Mouse (Mus musculus): Measurements from ENCODE around the gene Pdrg1. TPM values are rescaled to one million over a fixed set of nuclear protein-coding genes. Genes with fewer than 3 reads are reported as not detected.

The Pdrg1 gene
- polyA plus RNA-seq, 2 experiments, result 90.8 to 118 TPM

DNA sequence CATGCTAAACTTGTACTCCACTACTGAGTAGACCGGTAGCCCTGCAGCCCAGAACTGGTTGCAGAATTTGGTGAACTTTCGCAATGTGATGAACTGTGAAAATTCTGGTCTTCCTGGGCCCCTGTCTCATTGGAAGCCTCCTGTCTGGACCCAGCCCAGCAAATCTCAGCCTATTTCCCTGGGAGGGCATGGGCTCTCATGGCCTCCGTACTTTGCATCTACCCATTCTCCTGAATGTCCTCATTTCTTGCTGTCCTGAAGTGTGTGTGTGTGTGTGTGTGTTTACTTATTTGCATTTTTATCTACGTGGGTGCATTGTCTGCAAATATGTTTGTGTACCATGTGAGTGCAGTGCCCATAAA is 34.8 kb upstream of the Pdrg1 start:
- H3K27me3 ChIP-seq (ENCODE audit: control insufficient read depth, insufficient read depth, low read length), result peaks cover 31% of the 10 kb centered on the region
- no peaks in the 10 kb centered on the region for H3K36me3 ChIP-seq (ENCODE audit: control insufficient read depth, insufficient read depth, low read length)
- TF ChIP-seq POLR2A (IDR thresholded peaks at IDR 0.05; ENCODE audit: borderline replicate concordance, extremely low read depth, insufficient read depth, insufficient read length), result no peak
- H3K4me2 ChIP-seq (replicated peaks; ENCODE audit: low read depth, low read length, severe bottlenecking), result no peak overlapping the region
- H3K4me3 ChIP-seq (replicated peaks; ENCODE audit: low read length), result no peak overlapping the region
- ATAC-seq (ENCODE audit: low FRiP score, low read depth) (no peak), DNase-seq (ENCODE audit: low spot score) (no peak)
- no peaks in the 10 kb centered on the region for H3K4me1 ChIP-seq (ENCODE audit: control insufficient read depth, insufficient read depth, low read length)
- no peak overlapping the region for H3K27ac ChIP-seq (replicated peaks; ENCODE audit: low read depth, low read length)
- no peak overlapping the region for H3K9ac ChIP-seq (ENCODE audit: low read depth, low read length, severe bottlenecking)
- WGBS, result 87% methylated on average over 4 of the region's 4 CpGs
- no peaks in the 10 kb centered on the region for H3K9me3 ChIP-seq (ENCODE audit: control insufficient read depth, low read length)

DNA sequence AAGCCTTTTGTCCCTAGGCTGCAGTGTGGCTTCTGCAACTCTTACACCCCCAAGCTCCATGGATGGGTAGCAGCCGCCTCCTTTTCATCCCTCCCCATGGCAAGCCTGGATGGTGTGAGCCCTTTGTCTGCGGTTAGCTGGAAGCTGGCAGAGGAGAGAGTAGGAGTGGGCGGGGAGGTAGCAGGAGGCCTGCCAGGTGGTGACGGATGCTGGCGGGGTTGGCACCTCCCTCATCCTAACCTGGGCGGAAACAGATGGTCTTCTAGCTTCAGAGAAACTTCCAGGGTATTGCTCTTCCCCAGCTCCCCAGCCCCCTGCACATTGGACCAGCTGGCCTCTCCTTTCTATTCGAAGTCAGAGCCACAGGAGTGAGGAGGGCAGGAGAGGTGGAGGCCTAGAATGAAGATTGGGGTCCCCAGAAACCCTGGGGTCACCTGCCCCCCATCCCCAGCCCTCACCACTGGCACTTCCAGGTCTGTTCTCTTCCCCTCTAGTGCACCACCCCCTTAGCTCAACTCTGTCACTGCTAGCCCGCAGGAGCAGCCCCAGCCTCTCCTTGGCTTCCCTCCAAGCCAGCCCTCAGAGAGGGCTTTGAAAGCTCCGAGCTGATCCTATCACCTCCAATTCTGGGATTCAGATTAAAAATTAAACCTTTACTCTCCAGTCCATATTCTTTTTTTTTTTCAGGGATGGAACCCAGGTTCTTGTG is 34.2 kb upstream of the Pdrg1 start:
- H3K27me3 ChIP-seq (ENCODE audit: control insufficient read depth, insufficient read depth, low read length), result peaks cover 31% of the 10 kb centered on the region
- H3K4me3 ChIP-seq (replicated peaks; ENCODE audit: low read length), result no peak overlapping the region
- H3K9ac ChIP-seq (ENCODE audit: low read depth, low read length, severe bottlenecking), result no peak overlapping the region
- no peak overlapping the region for H3K27ac ChIP-seq (replicated peaks; ENCODE audit: low read depth, low read length)
- 36% methylated on average over 9 of the region's 9 CpGs for WGBS
- ATAC-seq (ENCODE audit: low FRiP score, low read depth) (no peak), DNase-seq (ENCODE audit: low spot score) (no peak)
- H3K36me3 ChIP-seq (ENCODE audit: control insufficient read depth, insufficient read depth, low read length), result no peaks in the 10 kb centered on the region
- H3K4me1 ChIP-seq (ENCODE audit: control insufficient read depth, insufficient read depth, low read length), result no peaks in the 10 kb centered on the region
- no peak overlapping the region for H3K4me2 ChIP-seq (replicated peaks; ENCODE audit: low read depth, low read length, severe bottlenecking)
- no peaks in the 10 kb centered on the region for H3K9me3 ChIP-seq (ENCODE audit: control insufficient read depth, low read length)
- no peak for TF ChIP-seq POLR2A (IDR thresholded peaks at IDR 0.05; ENCODE audit: borderline replicate concordance, extremely low read depth, insufficient read depth, insufficient read length)

DNA sequence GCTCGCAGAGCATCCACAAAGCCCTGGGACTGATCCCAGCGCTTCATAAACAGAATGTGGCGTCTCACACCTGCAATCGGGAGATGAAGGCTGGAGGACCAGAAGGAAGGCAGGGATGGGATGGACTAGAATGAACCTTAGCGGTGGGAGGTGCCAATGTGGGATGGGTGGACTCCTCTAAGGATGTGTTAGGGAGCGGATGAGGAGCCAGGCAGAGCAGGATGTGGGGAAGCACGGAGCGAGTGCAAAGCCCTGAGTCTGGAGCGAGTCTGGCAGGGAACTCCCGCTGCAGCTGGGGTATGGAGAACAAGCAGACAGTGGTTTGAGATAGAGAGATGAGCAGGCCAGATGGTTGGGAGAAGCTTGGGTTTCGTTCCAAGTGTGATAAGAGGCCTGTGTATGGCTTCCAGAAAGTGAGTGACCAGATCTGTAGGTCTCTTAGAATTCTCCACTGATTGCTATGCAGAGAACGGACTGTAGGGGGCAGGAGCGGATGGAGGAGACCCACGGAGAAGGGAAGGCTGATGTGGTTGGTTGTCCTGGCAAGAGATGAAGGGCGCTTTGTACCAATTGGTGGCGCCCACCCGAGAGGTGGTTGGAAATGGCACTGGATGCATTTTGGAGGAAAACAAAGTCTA is 32.7 kb upstream of the Pdrg1 start:
- H3K27ac ChIP-seq (replicated peaks; ENCODE audit: low read depth, low read length), result no peak overlapping the region
- H3K9me3 ChIP-seq (ENCODE audit: control insufficient read depth, low read length), result no peaks in the 10 kb centered on the region
- no peak overlapping the region for H3K9ac ChIP-seq (ENCODE audit: low read depth, low read length, severe bottlenecking)
- DNase-seq (ENCODE audit: low spot score) (no peak), ATAC-seq (ENCODE audit: low FRiP score, low read depth) (no peak)
- no peak for TF ChIP-seq POLR2A (IDR thresholded peaks at IDR 0.05; ENCODE audit: borderline replicate concordance, extremely low read depth, insufficient read depth, insufficient read length)
- WGBS, result 38% methylated on average over 17 of the region's 17 CpGs
- no peaks in the 10 kb centered on the region for H3K4me1 ChIP-seq (ENCODE audit: control insufficient read depth, insufficient read depth, low read length)
- H3K36me3 ChIP-seq (ENCODE audit: control insufficient read depth, insufficient read depth, low read length), result no peaks in the 10 kb centered on the region
- no peak overlapping the region for H3K4me3 ChIP-seq (replicated peaks; ENCODE audit: low read length)
- peaks cover 25% of the 10 kb centered on the region for H3K27me3 ChIP-seq (ENCODE audit: control insufficient read depth, insufficient read depth, low read length)
- H3K4me2 ChIP-seq (replicated peaks; ENCODE audit: low read depth, low read length, severe bottlenecking), result no peak overlapping the region

GRCm38 (mm10) chr2:153045884-153046299 is 30.7 kb upstream of the Pdrg1 start:
- WGBS, result 21% methylated on average over 8 of the region's 8 CpGs
- H3K4me2 ChIP-seq (replicated peaks; ENCODE audit: low read depth, low read length, severe bottlenecking), result no peak overlapping the region

GRCm38 (mm10) chr2:153043886-153044285 is 28.7 kb upstream of the Pdrg1 start:
- Histone ChIP-seq H3K4me3 (replicated peaks; ENCODE audit: low read length) (no peak overlapping the region), H3K27me3 (ENCODE audit: control insufficient read depth, insufficient read depth, low read length) (0 out of 2 replicates have a peak, but pooled peaks cover 3% of the 10 kb centered on the region), H3K27ac (replicated peaks; ENCODE audit: low read depth, low read length) (no peak overlapping the region), H3K36me3 (ENCODE audit: control insufficient read depth, insufficient read depth, low read length) (no peaks in the 10 kb centered on the region), H3K4me2 (replicated peaks; ENCODE audit: low read depth, low read length, severe bottlenecking) (no peak overlapping the region), H3K4me1 (ENCODE audit: control insufficient read depth, insufficient read depth, low read length) (no peaks in the 10 kb centered on the region), H3K9ac (ENCODE audit: low read depth, low read length, severe bottlenecking) (no peak overlapping the region), H3K9me3 (ENCODE audit: control insufficient read depth, low read length) (no peaks in the 10 kb centered on the region)
- ATAC-seq (ENCODE audit: low FRiP score, low read depth), result no peak
- WGBS, result 46% methylated on average over 3 of the region's 3 CpGs
- no peak for DNase-seq (ENCODE audit: low spot score)
- no peak for TF ChIP-seq POLR2A (IDR thresholded peaks at IDR 0.05; ENCODE audit: borderline replicate concordance, extremely low read depth, insufficient read depth, insufficient read length)

More at GRCm38 (mm10) chr2:153045884-153046299, 30.7 kb upstream of the Pdrg1 start:
- no peak; the same call in 1 of the 2 replicates for ATAC-seq (ENCODE audit: low FRiP score, low read depth)
- no peaks in the 10 kb centered on the region for H3K9me3 ChIP-seq (ENCODE audit: control insufficient read depth, low read length)
- H3K27me3 ChIP-seq (ENCODE audit: control insufficient read depth, insufficient read depth, low read length), result 0 out of 2 replicates have a peak, but pooled peaks cover 5% of the 10 kb centered on the region
- H3K9ac ChIP-seq (ENCODE audit: low read depth, low read length, severe bottlenecking), result no peak overlapping the region
- no peak for TF ChIP-seq POLR2A (IDR thresholded peaks at IDR 0.05; ENCODE audit: borderline replicate concordance, extremely low read depth, insufficient read depth, insufficient read length)
- no peak for DNase-seq (ENCODE audit: low spot score)
- no peak overlapping the region for H3K4me3 ChIP-seq (replicated peaks; ENCODE audit: low read length)
- no peaks in the 10 kb centered on the region for H3K4me1 ChIP-seq (ENCODE audit: control insufficient read depth, insufficient read depth, low read length)
- H3K36me3 ChIP-seq (ENCODE audit: control insufficient read depth, insufficient read depth, low read length), result no peaks in the 10 kb centered on the region
- no peak overlapping the region for H3K27ac ChIP-seq (replicated peaks; ENCODE audit: low read depth, low read length)
